Mouse (Mus musculus): ENCODE data around the gene Ms4a1. TPM values are rescaled to one million over a fixed set of nuclear protein-coding genes. Genes with fewer than 3 reads are reported as not detected.
"Not testable (repeated sequence)": the region's sequence is repeated elsewhere in the genome, so short reads cannot be mapped to it uniquely, and the experiment has no call there.

The Ms4a1 gene
- polyA plus RNA-seq (2015; fragmentation: Nextera tagmentation; extraction: Ambion mirVana), result not detected in 2 replicates

GRCm38 (mm10) chr19:11266052-11266845 lies at the start of gene Ms4a1:
TSS of gene Ms4a1 (minus strand) at chr19:11266241.
- Histone ChIP-seq H3K4me2 (no peak within 1 kb of the TSS), H3K4me1 (no peaks in the 10 kb centered on the region), H3K27ac (no peak within 1 kb of the TSS), H3K9me3 (replicated peaks) (no peaks in the 10 kb centered on the region), H3K36me3 (no peaks in the 10 kb centered on the region), H3K9ac (no peak within 1 kb of the TSS), H3K4me3 (replicated peaks) (no peak within 1 kb of the TSS), H3K27me3 (no peaks in the 10 kb centered on the region)
- 86% methylated on average over 8 of the region's 8 CpGs for WGBS
- ATAC-seq (replicated peaks; ENCODE audit: low FRiP score), result no peak

- H3K4me3 ChIP-seq (replicated peaks), result no peak within 1 kb of the TSS
- H3K9ac ChIP-seq, result no peak within 1 kb of the TSS
- no peaks in the 10 kb centered on the region for H3K36me3 ChIP-seq
- H3K27ac ChIP-seq, result no peak within 1 kb of the TSS
- H3K4me1 ChIP-seq, result no peaks in the 10 kb centered on the region
- H3K9me3 ChIP-seq (replicated peaks), result no peaks in the 10 kb centered on the region
- WGBS, result 70% methylated on average over 1 of the region's 1 CpGs
- ATAC-seq (replicated peaks; ENCODE audit: low FRiP score), result no peak
- no peak within 1 kb of the TSS for H3K4me2 ChIP-seq
- no peaks in the 10 kb centered on the region for H3K27me3 ChIP-seq
Measured at GRCm38 (mm10) chr19:11314354-11314753, 48.3 kb upstream of the Ms4a1 start, which contains the start of gene Ms4a14. TSS of gene Ms4a14 (minus strand) at chr19:11314454.

- H3K27me3 ChIP-seq, result no peaks in the 10 kb centered on the region
- no peaks in the 10 kb centered on the region for H3K4me1 ChIP-seq
- H3K36me3 ChIP-seq, result no peaks in the 10 kb centered on the region
- no peak overlapping the region for H3K4me3 ChIP-seq (replicated peaks)
- H3K9me3 ChIP-seq (replicated peaks), result no peaks in the 10 kb centered on the region
- H3K9ac ChIP-seq, result no peak overlapping the region
- no peak for ATAC-seq (replicated peaks; ENCODE audit: low FRiP score)
- no peak overlapping the region for H3K4me2 ChIP-seq
- H3K27ac ChIP-seq, result no peak overlapping the region
Measured at GRCm38 (mm10) chr19:11308888-11309287, 42.8 kb upstream of the Ms4a1 start.

- not testable (repeated sequence) for ATAC-seq (replicated peaks; ENCODE audit: low FRiP score); H3K4me3 ChIP-seq (replicated peaks); H3K4me1 ChIP-seq; H3K4me2 ChIP-seq; H3K27ac ChIP-seq; H3K9ac ChIP-seq; H3K27me3 ChIP-seq; H3K36me3 ChIP-seq; H3K9me3 ChIP-seq (replicated peaks)
- 61% methylated on average over 4 of the region's 4 CpGs for WGBS
Measured at GRCm38 (mm10) chr19:11299529-11299928, 33.5 kb upstream of the Ms4a1 start.

GRCm38 (mm10) chr19:11298939-11299338 lies 32.9 kb upstream of the Ms4a1 start:
- Histone ChIP-seq H3K27me3 (no peaks in the 10 kb centered on the region), H3K4me1 (no peaks in the 10 kb centered on the region), H3K4me2 (no peak overlapping the region), H3K4me3 (replicated peaks) (no peak overlapping the region), H3K36me3 (no peaks in the 10 kb centered on the region), H3K9ac (no peak overlapping the region), H3K27ac (no peak overlapping the region), H3K9me3 (replicated peaks) (no peaks in the 10 kb centered on the region)
- WGBS, result 65% methylated on average over 2 of the region's 2 CpGs
- ATAC-seq (replicated peaks; ENCODE audit: low FRiP score), result no peak

GRCm38 (mm10) chr19:11293616-11294015 lies 27.6 kb upstream of the Ms4a1 start:
- not testable (repeated sequence) for H3K4me1 ChIP-seq; H3K27ac ChIP-seq; H3K9ac ChIP-seq; H3K27me3 ChIP-seq; H3K9me3 ChIP-seq (replicated peaks); H3K36me3 ChIP-seq; ATAC-seq (replicated peaks; ENCODE audit: low FRiP score)
- WGBS, result 7% methylated on average over 3 of the region's 3 CpGs
- Histone ChIP-seq H3K4me2 (peak overlapping the region; percentile 58), H3K4me3 (replicated peaks) (peak overlapping the region; percentile 43)

- Histone ChIP-seq H3K36me3 (no peaks in the 10 kb centered on the region), H3K9ac (peak overlapping the region; percentile 36), H3K4me3 (replicated peaks) (peak overlapping the region; percentile 43), H3K4me2 (peak overlapping the region; percentile 58), H3K4me1 (no peaks in the 10 kb centered on the region), H3K9me3 (replicated peaks) (no peaks in the 10 kb centered on the region), H3K27me3 (no peaks in the 10 kb centered on the region), H3K27ac (0 out of 2 replicates have a peak overlapping the region, but pooled peaks have one; percentile 45)
- 11% methylated on average over 12 of the region's 12 CpGs for WGBS
- no peak for ATAC-seq (replicated peaks; ENCODE audit: low FRiP score)
Measured at GRCm38 (mm10) chr19:11292990-11293389, 26.9 kb upstream of the Ms4a1 start.

- WGBS, result 85% methylated on average over 2 of the region's 2 CpGs
- Histone ChIP-seq H3K27ac (no peak within 1 kb of the TSS), H3K4me3 (replicated peaks) (no peak within 1 kb of the TSS), H3K9me3 (replicated peaks) (no peaks in the 10 kb centered on the region), H3K9ac (no peak within 1 kb of the TSS), H3K4me1 (no peaks in the 10 kb centered on the region), H3K4me2 (no peak within 1 kb of the TSS), H3K27me3 (no peaks in the 10 kb centered on the region), H3K36me3 (no peaks in the 10 kb centered on the region)
- no peak for ATAC-seq (replicated peaks; ENCODE audit: low FRiP score)
Measured at GRCm38 (mm10) chr19:11283773-11284172, 17.7 kb upstream of the Ms4a1 start, which contains the start of gene Ms4a5. TSS of gene Ms4a5 (minus strand) at chr19:11283873.

- Histone ChIP-seq H3K9me3 (replicated peaks) (no peaks in the 10 kb centered on the region), H3K4me1 (no peaks in the 10 kb centered on the region), H3K4me2 (no peak overlapping the region), H3K9ac (no peak overlapping the region), H3K4me3 (replicated peaks) (no peak overlapping the region), H3K27ac (no peak overlapping the region), H3K36me3 (no peaks in the 10 kb centered on the region), H3K27me3 (no peaks in the 10 kb centered on the region)
- no peak for ATAC-seq (replicated peaks; ENCODE audit: low FRiP score)
- 79% methylated on average over 3 of the region's 3 CpGs for WGBS
Measured at GRCm38 (mm10) chr19:11280223-11280622, 14.2 kb upstream of the Ms4a1 start.

- Histone ChIP-seq H3K36me3 (no peaks in the 10 kb centered on the region), H3K9ac (no peak overlapping the region), H3K4me3 (replicated peaks) (no peak overlapping the region), H3K4me1 (no peaks in the 10 kb centered on the region), H3K4me2 (no peak overlapping the region), H3K27me3 (no peaks in the 10 kb centered on the region), H3K27ac (no peak overlapping the region), H3K9me3 (replicated peaks) (no peaks in the 10 kb centered on the region)
- 65% methylated on average over 5 of the region's 5 CpGs for WGBS
- no peak for ATAC-seq (replicated peaks; ENCODE audit: low FRiP score)
Measured at GRCm38 (mm10) chr19:11276431-11276830, 10.4 kb upstream of the Ms4a1 start.

GRCm38 (mm10) chr19:11266956-11267355 lies 915 bp upstream of the Ms4a1 start:
- H3K27me3 ChIP-seq, result no peaks in the 10 kb centered on the region
- no peaks in the 10 kb centered on the region for H3K36me3 ChIP-seq
- no peak overlapping the region for H3K27ac ChIP-seq
- H3K4me2 ChIP-seq, result no peak overlapping the region
- H3K4me1 ChIP-seq, result no peaks in the 10 kb centered on the region
- H3K4me3 ChIP-seq (replicated peaks), result no peak overlapping the region
- 72% methylated on average over 4 of the region's 4 CpGs for WGBS
- ATAC-seq (replicated peaks; ENCODE audit: low FRiP score), result no peak
- H3K9ac ChIP-seq, result no peak overlapping the region
- H3K9me3 ChIP-seq (replicated peaks), result no peaks in the 10 kb centered on the region

GRCm38 (mm10) chr19:11264602-11265185 lies 1.3 kb downstream of the Ms4a1 start:
- Histone ChIP-seq H3K27me3 (no peaks in the 10 kb centered on the region), H3K9ac (no peak overlapping the region), H3K36me3 (no peaks in the 10 kb centered on the region), H3K27ac (no peak overlapping the region), H3K4me3 (replicated peaks) (no peak overlapping the region), H3K9me3 (replicated peaks) (no peaks in the 10 kb centered on the region), H3K4me1 (no peaks in the 10 kb centered on the region), H3K4me2 (no peak overlapping the region)
- WGBS, result 84% methylated on average over 9 of the region's 9 CpGs
- ATAC-seq (replicated peaks; ENCODE audit: low FRiP score), result no peak
